Mouse (Mus musculus) embryonic facial prominence, embryonic 11.5 days (tissue): ENCODE measurements at regions not wholly inside any gene's neighbourhood (a gene's known extent, or its start where the extent isn't known, plus 50 kb on each side); places are given as distances from the start of the nearest gene placed in this dataset.
A peak's percentile ranks its signal among the peaks of the same experiment; 100 is the strongest.

Source experiments
- ATAC-seq: fragments of 200-750 bp; cut with Nextera tagmentation; replicated peaks from 2 replicates; pipeline ENCODE4 v1.8.0; 2017; ENCODE audit warnings: low read depth; ENCODE audit not compliant: insufficient number of reproducible peaks, low FRiP score, low TSS enrichment
- DNase-seq: peaks from one replicate; pipeline ENCODE4 v3.0.0-alpha.2; 2015; ENCODE audit warnings: low spot score
- H3K27ac ChIP-seq: fragments of 300-500 bp; sonication (generic); replicated peaks from 2 replicates; pipeline ENCODE4 v1.5.1; 2014; ENCODE audit warnings: mild to moderate bottlenecking, low read depth, low read length, control low read depth
- H3K27me3 ChIP-seq: fragments of 300-500 bp; sonication (generic); 2 replicates; pipeline ENCODE4 v1.6.1; 2014; ENCODE audit warnings: mild to moderate bottlenecking, low read length, moderate library complexity, mixed read lengths; ENCODE audit not compliant: control insufficient read depth, insufficient read depth
- H3K36me3 ChIP-seq: fragments of 300-500 bp; sonication (generic); replicated peaks from 2 replicates; pipeline ENCODE4 v1.6.1; 2014; ENCODE audit warnings: low read depth, mild to moderate bottlenecking, low read length, moderate library complexity, mixed read lengths; ENCODE audit not compliant: control insufficient read depth, insufficient read depth
- H3K4me1 ChIP-seq: fragments of 300-500 bp; sonication (generic); 2 replicates; pipeline ENCODE4 v1.6.1; 2014; ENCODE audit warnings: low read length, mixed read lengths; ENCODE audit not compliant: control insufficient read depth, insufficient read depth
- H3K4me2 ChIP-seq: fragments of 300-500 bp; sonication (generic); 2 replicates; pipeline ENCODE4 v1.6.1; 2014; ENCODE audit warnings: low read depth, mild to moderate bottlenecking, control low read depth, low read length, moderate library complexity
- H3K4me3 ChIP-seq: fragments of 300-500 bp; sonication (generic); 2 replicates; pipeline ENCODE4 v1.5.1; 2014; ENCODE audit warnings: low read depth, low read length, control low read depth
- H3K9ac ChIP-seq: fragments of 300-500 bp; sonication (generic); replicated peaks from 2 replicates; pipeline ENCODE4 v1.6.1; 2014; ENCODE audit warnings: mild to moderate bottlenecking, control low read depth, low read length
- H3K9me3 ChIP-seq: fragments of 300-500 bp; sonication (generic); replicated peaks from 2 replicates; pipeline ENCODE4 v1.6.1; 2016; ENCODE audit warnings: mild to moderate bottlenecking, low read length, inconsistent platforms, mixed read lengths; ENCODE audit not compliant: control insufficient read depth
- WGBS: fragments of 180-500 bp; shearing (Covaris S2); extraction: QIAGEN DNeasy Blood & Tissue Kit; methylation state at CpG from one replicate; pipeline ENCODE4 v1.1.7; 2014; 5-methylcytosine and 5-hydroxymethylcytosine counted together

DNA sequence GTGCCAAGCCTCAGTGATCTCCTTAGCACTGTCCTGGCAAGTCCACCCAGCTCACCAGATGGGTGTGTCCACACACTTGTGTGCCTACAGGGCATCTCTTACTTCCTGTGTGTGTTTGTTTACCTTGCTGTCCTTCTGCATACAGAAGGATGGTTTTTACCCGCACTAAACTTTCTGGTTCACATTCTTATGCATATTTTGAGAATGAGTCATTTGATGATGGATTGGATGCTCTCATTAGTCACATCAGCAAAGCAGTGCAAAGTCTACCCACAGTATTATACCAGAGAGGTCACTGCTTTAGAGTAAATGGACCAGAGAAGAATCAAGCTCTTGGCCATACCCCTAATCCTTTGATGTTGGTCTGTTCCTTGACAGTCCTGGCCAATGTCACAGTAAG is 308.5 kb upstream of the Adamts16 start:
- 57% methylated on average over 1 of the region's 1 CpGs for WGBS
- no peak overlapping the region for H3K9ac ChIP-seq
- no peaks in the 10 kb centered on the region for H3K36me3 ChIP-seq
- H3K4me1 ChIP-seq, result no peaks in the 10 kb centered on the region
- no peaks in the 10 kb centered on the region for H3K27me3 ChIP-seq
- ATAC-seq, result no peak
- no peak for DNase-seq
- no peaks in the 10 kb centered on the region for H3K9me3 ChIP-seq
- no peak overlapping the region for H3K27ac ChIP-seq
- H3K4me3 ChIP-seq, result no peak overlapping the region
- no peak overlapping the region for H3K4me2 ChIP-seq

DNA sequence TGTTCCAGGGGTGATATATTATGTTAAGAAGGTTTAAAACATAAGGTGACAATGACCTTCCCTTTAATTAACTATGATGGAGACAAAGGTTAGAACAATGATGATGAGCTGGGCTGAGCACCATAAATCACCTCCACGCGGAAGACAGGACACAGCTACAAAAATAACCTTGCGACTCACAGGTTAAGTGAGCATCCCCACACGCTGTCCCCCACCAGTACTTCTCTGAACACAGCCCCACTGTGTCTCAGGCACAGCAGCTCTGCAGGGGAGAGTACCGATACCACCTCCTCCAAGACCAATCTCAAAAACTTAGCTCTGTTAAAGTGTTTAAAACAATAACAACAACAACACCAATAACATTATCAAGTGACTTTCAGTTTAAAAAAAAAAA is 307.7 kb upstream of the Adamts16 start:
- Histone ChIP-seq H3K36me3 (no peaks in the 10 kb centered on the region), H3K4me2 (no peak overlapping the region), H3K27me3 (no peaks in the 10 kb centered on the region), H3K9me3 (no peaks in the 10 kb centered on the region), H3K4me1 (no peaks in the 10 kb centered on the region), H3K4me3 (no peak overlapping the region), H3K27ac (no peak overlapping the region), H3K9ac (no peak overlapping the region)
- ATAC-seq, result no peak
- WGBS, result 58% methylated on average over 5 of the region's 5 CpGs
- DNase-seq, result no peak

DNA sequence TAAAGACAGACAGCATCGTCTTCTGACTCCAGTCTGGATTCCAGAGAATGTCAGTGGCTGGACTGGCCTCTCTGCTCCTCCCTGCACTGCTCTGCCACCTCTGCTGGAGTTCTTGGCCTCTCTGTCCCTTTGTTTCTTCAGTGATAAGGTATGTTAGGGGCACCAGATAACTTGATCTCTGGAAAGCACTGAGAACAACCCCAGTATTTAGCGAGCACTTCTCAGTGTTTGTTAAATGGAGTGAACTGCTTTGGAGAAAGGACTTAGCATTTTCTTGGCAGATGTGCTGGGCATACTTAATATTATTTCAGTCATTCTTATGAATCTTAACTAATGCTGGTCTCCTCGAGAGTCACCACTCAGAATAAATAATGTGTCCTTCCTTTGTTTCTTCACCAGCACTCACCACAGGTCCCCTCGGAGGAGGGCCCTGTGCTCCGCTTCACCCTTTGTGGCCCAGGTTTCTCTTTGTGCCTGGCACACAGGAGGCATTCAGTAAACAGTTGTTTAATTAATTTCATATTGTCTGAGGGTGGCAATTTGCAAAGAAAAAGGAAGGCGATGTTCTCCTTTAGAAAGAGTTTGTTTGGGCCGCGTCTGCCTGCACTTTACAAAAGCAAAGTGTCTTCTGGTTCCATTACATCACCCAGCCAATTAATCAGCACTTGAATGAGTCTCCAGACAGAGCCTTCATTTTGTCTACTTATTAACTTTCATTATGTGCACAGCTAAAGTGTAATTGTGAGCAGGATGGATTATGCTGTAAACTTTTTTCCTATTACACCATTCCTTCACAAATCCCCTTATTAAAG is 307.1 kb upstream of the Adamts16 start:
- H3K36me3 ChIP-seq, result no peaks in the 10 kb centered on the region
- H3K27ac ChIP-seq, result no peak overlapping the region
- 19% methylated on average over 8 of the region's 8 CpGs for WGBS
- H3K27me3 ChIP-seq, result no peaks in the 10 kb centered on the region
- H3K4me2 ChIP-seq, result no peak overlapping the region
- ATAC-seq (peak; percentile 56; the same call in 1 of the 2 replicates), DNase-seq (no peak)
- no peaks in the 10 kb centered on the region for H3K4me1 ChIP-seq
- no peak overlapping the region for H3K4me3 ChIP-seq
- no peaks in the 10 kb centered on the region for H3K9me3 ChIP-seq
- H3K9ac ChIP-seq, result no peak overlapping the region

DNA sequence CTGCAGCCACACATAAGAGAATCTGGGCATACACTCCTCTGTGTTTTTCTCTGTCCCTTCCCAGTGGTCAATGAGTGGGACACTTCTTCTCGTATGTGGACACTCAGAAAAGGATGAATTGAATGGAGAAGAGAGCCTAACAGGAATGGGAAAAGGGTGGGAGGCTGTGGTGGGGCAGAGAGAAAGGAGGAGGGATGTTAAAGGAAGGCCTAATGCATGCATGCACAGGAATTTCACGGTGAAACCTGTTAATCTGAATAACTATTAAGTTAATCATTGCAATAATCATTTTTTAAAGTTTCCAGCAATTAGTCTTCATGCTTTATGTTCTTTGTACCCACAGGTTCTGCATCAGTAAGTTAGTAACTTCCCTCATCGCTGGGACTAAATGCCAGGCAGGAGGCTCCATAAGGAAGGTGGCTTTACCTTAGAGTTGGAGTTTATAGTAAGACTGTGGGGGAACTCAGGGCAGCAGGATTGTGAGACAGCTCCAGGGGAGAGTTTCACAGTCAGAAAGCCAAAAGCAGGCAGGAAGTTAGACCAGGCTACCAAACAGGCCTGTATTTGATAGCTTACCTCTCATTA is 305.3 kb upstream of the Adamts16 start:
- Histone ChIP-seq H3K4me3 (no peak overlapping the region), H3K4me1 (no peaks in the 10 kb centered on the region), H3K27ac (no peak overlapping the region), H3K9me3 (no peaks in the 10 kb centered on the region), H3K4me2 (no peak overlapping the region), H3K9ac (no peak overlapping the region), H3K36me3 (no peaks in the 10 kb centered on the region), H3K27me3 (no peaks in the 10 kb centered on the region)
- DNase-seq, result no peak
- no peak for ATAC-seq
- WGBS, result 82% methylated on average over 3 of the region's 3 CpGs

DNA sequence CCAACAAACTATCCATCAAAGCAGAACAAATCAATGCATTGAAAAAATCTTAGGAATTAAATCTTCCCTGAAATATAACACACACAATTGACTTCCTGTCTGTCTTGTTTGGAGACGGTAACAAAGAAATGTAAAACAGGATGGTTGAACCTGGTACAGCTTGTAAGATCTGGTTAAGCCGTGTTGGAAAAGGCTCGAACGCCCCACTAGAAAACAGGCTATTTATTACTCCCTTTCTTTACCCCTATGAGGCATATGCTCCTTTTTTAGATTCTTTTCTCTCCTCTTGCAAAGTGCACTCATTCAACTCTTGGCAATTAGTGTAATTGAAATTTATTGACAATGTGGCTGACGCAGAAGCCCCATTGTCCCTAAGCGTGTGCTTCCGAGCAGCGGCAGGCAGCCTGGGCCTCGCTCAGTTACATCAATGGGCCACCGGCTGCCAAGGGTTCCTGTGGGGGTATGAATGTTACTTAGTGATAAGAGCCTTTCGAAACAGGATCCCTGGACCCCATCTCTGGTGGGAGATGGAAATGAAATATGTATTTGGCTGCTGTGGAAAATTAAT is 297.2 kb upstream of the Adamts16 start:
- no peak overlapping the region for H3K4me3 ChIP-seq
- DNase-seq, result peak; percentile 14
- 71% methylated on average over 11 of the region's 11 CpGs for WGBS

DNA sequence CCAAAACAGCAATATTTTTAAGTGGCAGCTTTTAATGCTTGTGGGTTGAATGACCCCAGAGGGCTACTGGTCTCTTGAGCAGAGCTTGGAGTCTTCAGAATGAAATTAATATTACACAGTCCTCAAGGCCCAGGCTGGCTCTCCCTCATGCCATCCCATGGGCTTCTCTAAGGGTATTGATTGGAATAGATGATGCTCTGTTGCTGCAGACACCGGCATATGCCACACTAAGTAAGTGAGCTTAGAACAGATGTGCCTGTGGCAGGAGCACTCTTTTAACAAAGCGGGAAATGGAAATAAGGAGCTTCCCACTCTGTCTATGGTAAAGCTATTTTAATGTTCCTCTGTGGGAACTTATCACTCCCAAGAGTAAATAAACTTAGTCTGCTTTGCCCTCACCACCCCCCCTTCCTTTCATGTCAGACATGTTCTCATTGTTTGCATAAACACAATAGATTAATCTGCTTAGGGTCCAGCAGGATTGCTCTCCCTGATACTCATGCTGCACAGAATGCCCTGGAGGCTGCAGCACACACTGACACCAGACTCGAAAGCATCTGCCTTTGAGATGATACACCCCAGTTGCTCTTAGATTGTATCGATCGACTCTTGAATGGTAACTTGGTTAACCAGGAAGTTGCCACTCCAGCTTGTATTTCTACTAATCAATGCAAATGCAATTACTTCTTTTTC is 294.5 kb upstream of the Adamts16 start:
- 78% methylated on average over 5 of the region's 5 CpGs for WGBS
- no peak; the same call in 1 of the 2 replicates for ATAC-seq
- H3K27me3 ChIP-seq, result no peaks in the 10 kb centered on the region
- H3K4me1 ChIP-seq, result no peaks in the 10 kb centered on the region
- H3K9ac ChIP-seq, result no peak overlapping the region
- no peak for DNase-seq
- no peaks in the 10 kb centered on the region for H3K9me3 ChIP-seq
- no peaks in the 10 kb centered on the region for H3K36me3 ChIP-seq
- H3K4me3 ChIP-seq, result no peak overlapping the region
- H3K4me2 ChIP-seq, result no peak overlapping the region
- no peak overlapping the region for H3K27ac ChIP-seq

More for the DNA sequence above, 297.2 kb upstream of the Adamts16 start:
- 0 out of 2 replicates have a peak, but pooled peaks have one; percentile 48 for ATAC-seq
- no peaks in the 10 kb centered on the region for H3K36me3 ChIP-seq
- H3K27ac ChIP-seq, result no peak overlapping the region
- H3K27me3 ChIP-seq, result no peaks in the 10 kb centered on the region
- no peak overlapping the region for H3K4me2 ChIP-seq
- no peak overlapping the region for H3K9ac ChIP-seq
- H3K9me3 ChIP-seq, result no peaks in the 10 kb centered on the region
- H3K4me1 ChIP-seq, result no peaks in the 10 kb centered on the region

DNA sequence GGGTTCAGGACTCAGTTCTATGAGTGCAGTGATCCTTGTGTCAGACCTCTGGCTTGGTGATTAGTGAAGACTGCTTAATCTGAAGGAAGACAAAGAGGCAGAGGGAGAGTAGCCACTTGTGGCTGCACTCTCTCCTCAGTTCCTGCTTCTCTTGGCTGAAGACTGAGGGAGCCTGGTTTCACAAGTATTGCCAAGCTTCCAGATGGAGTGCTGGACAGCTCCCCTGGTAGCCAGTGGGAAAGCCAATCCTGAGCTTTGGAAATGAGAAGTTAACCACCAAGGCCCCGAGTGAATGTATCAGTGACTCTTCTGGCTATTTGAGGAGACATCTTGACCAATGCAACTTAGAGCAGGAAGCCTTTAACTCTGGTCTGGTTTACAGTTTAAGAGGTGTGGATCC is 279.9 kb upstream of the Adamts16 start:
- no peaks in the 10 kb centered on the region for H3K9me3 ChIP-seq
- peak; percentile 80 for DNase-seq
- no peaks in the 10 kb centered on the region for H3K27me3 ChIP-seq
- WGBS, result 4% methylated on average over 1 of the region's 1 CpGs
- H3K4me3 ChIP-seq, result no peak overlapping the region
- H3K4me2 ChIP-seq, result no peak overlapping the region
- no peak overlapping the region for H3K9ac ChIP-seq
- ATAC-seq, result no peak
- no peaks in the 10 kb centered on the region for H3K36me3 ChIP-seq
- H3K4me1 ChIP-seq, result no peaks in the 10 kb centered on the region
- no peak overlapping the region for H3K27ac ChIP-seq
